Comparison of ENCODE assay signal across 26 mouse cellular contexts in the genomic region with DNA sequence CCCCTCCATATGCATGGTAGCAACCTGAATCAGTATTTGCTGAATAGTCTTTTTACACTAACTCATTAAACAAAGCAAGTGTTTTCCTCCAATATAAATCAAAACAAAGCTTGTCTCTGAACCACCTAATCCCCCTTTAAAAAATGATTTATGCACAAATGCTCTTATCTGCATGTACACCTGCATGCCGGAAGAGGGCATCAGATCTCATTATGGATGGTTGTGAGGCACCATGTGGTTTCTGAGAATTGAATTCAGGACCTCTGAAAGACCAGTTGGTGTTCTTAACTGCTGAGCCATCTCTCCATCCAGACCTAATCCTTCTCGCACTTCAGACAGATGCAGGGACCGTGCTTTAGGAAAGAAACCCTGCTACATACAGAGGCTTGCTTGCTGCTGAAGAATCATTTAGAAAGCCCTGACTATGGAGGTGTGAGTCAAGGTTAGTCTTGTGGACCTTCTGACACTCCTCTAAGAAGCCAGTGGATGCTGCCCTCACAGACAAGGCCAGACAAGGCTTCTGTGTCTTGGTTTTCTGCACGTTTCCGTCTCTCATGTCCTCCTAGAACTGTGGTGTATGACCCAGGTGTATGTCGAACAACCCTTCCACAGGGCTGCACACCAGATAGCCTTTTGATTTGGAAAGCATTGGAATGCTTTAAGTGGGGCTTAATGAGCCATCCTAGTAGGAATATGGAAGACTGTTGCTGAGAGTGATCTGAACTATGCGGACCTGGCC. TPM values are rescaled to one million over a fixed set of nuclear protein-coding genes. Genes with fewer than 3 reads are reported as not detected.
DNase-seq lines count a peak whose midpoint lies in the region; ATAC-seq and TF ChIP-seq lines count a peak whose summit lies in the region.
"Had no signal": no experiment of that assay in that cellular context is flagged by ENCODE, and none has a peak within 500 bp of the region (broad histone marks: within the 10 kb centered on the region; RNA-seq: fewer than 3 reads in every experiment).

No protein-coding gene starts in this region.

- H3K27me3 ChIP-seq in heart, embryonic 15.5 days = no peaks in the 10 kb centered on the region
- H3K27me3 ChIP-seq in heart, embryonic 11.5 days (ENCODE audit: control insufficient read depth, insufficient read depth, low read length) = no peaks in the 10 kb centered on the region
- no peaks in the 10 kb centered on the region for H3K27me3 ChIP-seq in E14TG2a.4 (ENCODE audit: insufficient read depth, low read length)
- H3K27me3 ChIP-seq: forebrain, embryonic 15.5 days; intestine, embryonic 15.5 days; midbrain, embryonic 13.5 days; neural tube, embryonic 12.5 days had no signal

- DNase-seq in left cerebral cortex, adult 2 months (ENCODE audit: extremely low spot score in 1 of 2, low spot score in 2 of 2) = no peak
- no peak for DNase-seq in left cerebral cortex, postnatal 25 days (ENCODE audit: low spot score in 2 of 2)
- peak; percentile 33 for DNase-seq in ZHBTc4 (ENCODE audit: low read depth, low spot score)
- no peak for DNase-seq in retina, postnatal 1 day
- DNase-seq: B cell, adult 2 months; cerebellum, adult 11-12 months; cerebellum, postnatal 10 days; gastrocnemius, postnatal 36 days; kidney, postnatal 36 days; layer of hippocampus, adult 9-11 months; liver; liver, postnatal 0 days; lung, postnatal 10 days; thymus, postnatal 25 days had no signal

- no peak overlapping the region for H3K4me3 ChIP-seq in heart, embryonic 15.5 days
- no peak overlapping the region for H3K4me3 ChIP-seq in heart, embryonic 11.5 days (ENCODE audit: low read depth, low read length)
- H3K4me3 ChIP-seq in left cerebral cortex, adult 2 months = no peak overlapping the region
- no peak overlapping the region for H3K4me3 ChIP-seq in E14TG2a.4 (replicated peaks; ENCODE audit: low read length)
- H3K4me3 ChIP-seq: embryonic facial prominence, embryonic 10.5 days; forebrain, embryonic 15.5 days; heart, embryonic 10.5 days; intestine, embryonic 15.5 days; limb, embryonic 10.5 days; midbrain, embryonic 13.5 days; neural tube, embryonic 12.5 days had no signal

- ATAC-seq in heart, embryonic 15.5 days (replicated peaks; ENCODE audit: insufficient number of reproducible peaks, insufficient read depth, low FRiP score, low read depth) = no peak
- ATAC-seq in heart, embryonic 11.5 days (replicated peaks; ENCODE audit: insufficient number of reproducible peaks, low FRiP score, low TSS enrichment) = no peak
- ATAC-seq: forebrain, embryonic 15.5 days; intestine, embryonic 15.5 days; liver, postnatal 0 days; midbrain, embryonic 13.5 days had no signal

- no peak overlapping the region for H3K4me2 ChIP-seq in heart, embryonic 15.5 days
- no peak overlapping the region for H3K4me2 ChIP-seq in heart, embryonic 11.5 days
- H3K4me2 ChIP-seq: forebrain, embryonic 15.5 days; hindbrain, embryonic 14.5 days; intestine, embryonic 15.5 days; midbrain, embryonic 13.5 days; neural tube, embryonic 12.5 days had no signal

- H3K9ac ChIP-seq in heart, embryonic 15.5 days = no peak overlapping the region
- no peak overlapping the region for H3K9ac ChIP-seq in heart, embryonic 11.5 days (ENCODE audit: low read depth, low read length)
- H3K9ac ChIP-seq: forebrain, embryonic 15.5 days; hindbrain, embryonic 14.5 days; intestine, embryonic 15.5 days; liver, postnatal 0 days; midbrain, embryonic 13.5 days; neural tube, embryonic 12.5 days had no signal

- WGBS in heart, embryonic 15.5 days = 90% methylated on average over 7 of the region's 7 CpGs
- WGBS in heart, embryonic 11.5 days (ENCODE audit: insufficient replicate concordance) = 89% methylated on average over 7 of the region's 7 CpGs

- H3K27ac ChIP-seq in heart, embryonic 15.5 days = peak overlapping the region; percentile 38; the same call in 1 of the 2 replicates
- no peak overlapping the region for H3K27ac ChIP-seq in heart, embryonic 11.5 days (ENCODE audit: low read depth, low read length)
- no peak overlapping the region for H3K27ac ChIP-seq in left cerebral cortex, adult 2 months
- H3K27ac ChIP-seq: embryonic facial prominence, embryonic 10.5 days; forebrain, embryonic 15.5 days; heart, embryonic 10.5 days; hindbrain, embryonic 14.5 days; intestine, embryonic 15.5 days; limb, embryonic 10.5 days; midbrain, embryonic 13.5 days; neural tube, embryonic 12.5 days had no signal

- H3K9me3 ChIP-seq in heart, embryonic 15.5 days (replicated peaks) = no peaks in the 10 kb centered on the region
- H3K9me3 ChIP-seq in heart, embryonic 11.5 days (replicated peaks; ENCODE audit: control insufficient read depth, low read length) = no peaks in the 10 kb centered on the region
- H3K9me3 ChIP-seq in E14TG2a.4 (ENCODE audit: low read length) = no peaks in the 10 kb centered on the region
- H3K9me3 ChIP-seq: embryonic facial prominence, embryonic 10.5 days; forebrain, embryonic 15.5 days; heart, embryonic 10.5 days; intestine, embryonic 15.5 days; limb, embryonic 10.5 days; midbrain, embryonic 13.5 days; neural tube, embryonic 12.5 days had no signal

- TF ChIP-seq CTCF in left cerebral cortex, adult 2 months (IDR thresholded peaks at IDR 0.05) = peak; percentile 23
- TF ChIP-seq CTCF in E14TG2a.4 (conservative IDR thresholded peaks at IDR 0.05; ENCODE audit: low read length) = 0 out of 2 replicates have a peak, but pooled peaks have one; percentile 9

- intact Hi-C loops in left cerebral cortex, adult 2 months (cut with DNase I) = no loop called here
- intact Hi-C loops in left cerebral cortex, postnatal 25 days (cut with DNase I) = no loop called here

- H3K36me3 ChIP-seq in heart, embryonic 15.5 days = peaks cover 74% of the 10 kb centered on the region
- H3K36me3 ChIP-seq in heart, embryonic 11.5 days (ENCODE audit: control insufficient read depth, insufficient read depth, low read length) = peaks cover 43% of the 10 kb centered on the region
- H3K36me3 ChIP-seq in E14TG2a.4 (ENCODE audit: insufficient read depth, low read length) = peaks cover 94% of the 10 kb centered on the region

- peaks cover 16% of the 10 kb centered on the region for H3K4me1 ChIP-seq in heart, embryonic 15.5 days (replicated peaks)
- no peaks in the 10 kb centered on the region for H3K4me1 ChIP-seq in heart, embryonic 11.5 days (ENCODE audit: control insufficient read depth, insufficient read depth, low read length)
- peaks cover 23% of the 10 kb centered on the region for H3K4me1 ChIP-seq in E14TG2a.4 (replicated peaks; ENCODE audit: low read depth, low read length)
- H3K4me1 ChIP-seq: embryonic facial prominence, embryonic 10.5 days; intestine, embryonic 15.5 days; limb, embryonic 10.5 days; midbrain, embryonic 13.5 days; neural tube, embryonic 12.5 days had no signal

RNA-seq across cellular contexts. Expression of a gene that starts 13.4 kb away (rescaled TPM):
- 136 and 143 TPM in 2 replicates for polyA plus RNA-seq in heart, embryonic 15.5 days (2015; fragmentation: Nextera tagmentation; extraction: Ambion mirVana)
- polyA plus RNA-seq in heart, embryonic 11.5 days (2014; fragmentation: Nextera tagmentation; extraction: Ambion mirVana) = 125 and 130 TPM in 2 replicates
- total RNA-seq in left cerebral cortex, adult 2 months (2021) = 10 to 100 TPM; 60.1 to 61.1 TPM
- 10 to 100 TPM; 56.0 to 59.7 TPM for total RNA-seq in left cerebral cortex, postnatal 25 days (2021)

RNA-seq across cellular contexts. Expression of a gene that starts 26.5 kb away (rescaled TPM):
- polyA plus RNA-seq in heart, embryonic 15.5 days (2015; fragmentation: Nextera tagmentation; extraction: Ambion mirVana) = 2.1 and 3.1 TPM in 2 replicates
- 1.2 TPM in 2 replicates for polyA plus RNA-seq in heart, embryonic 11.5 days (2014; fragmentation: Nextera tagmentation; extraction: Ambion mirVana)
- 10 to 100 TPM; 31.1 to 32.0 TPM for total RNA-seq in left cerebral cortex, adult 2 months (2021)
- 10 to 100 TPM; 26.3 to 27.0 TPM for total RNA-seq in left cerebral cortex, postnatal 25 days (2021)
- total RNA-seq: megakaryocyte progenitor cell, adult 5-6 weeks had no signal
